ENCODE assay signal across 9 mouse cellular contexts in the genomic region with DNA sequence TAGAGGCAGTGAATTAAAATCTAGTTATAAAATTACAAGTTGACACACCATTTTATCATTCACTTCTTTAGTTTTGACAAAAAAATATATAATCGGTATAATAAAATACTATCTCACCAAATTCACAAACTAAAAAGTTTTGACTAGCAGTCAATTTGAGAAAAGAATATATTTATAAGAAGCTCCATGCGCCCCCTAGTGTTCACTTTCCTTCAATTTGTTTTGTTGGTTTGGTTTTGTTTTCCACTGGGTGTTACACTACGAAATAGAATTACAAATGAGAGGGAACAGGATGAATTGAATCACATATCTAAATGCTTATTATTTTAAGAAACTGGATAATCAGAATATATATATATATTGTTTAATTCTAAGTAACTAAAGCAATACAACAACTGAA.
DNase-seq lines count a peak whose midpoint lies in the region; ATAC-seq and TF ChIP-seq lines count a peak whose summit lies in the region.
"Had no signal": no experiment of that assay in that cellular context is flagged by ENCODE, and none has a peak within 500 bp of the region (broad histone marks: within the 10 kb centered on the region; RNA-seq: fewer than 3 reads in every experiment).

No protein-coding gene starts in this region.

- no peak for TF ChIP-seq EP300 in heart, adult 2 months (IDR thresholded peaks at IDR 0.05; ENCODE audit: insufficient read depth, low read depth, low read length)

- no peak overlapping the region for H3K27ac ChIP-seq in heart, adult 2 months
- H3K27ac ChIP-seq in heart, embryonic 11.5 days (ENCODE audit: low read depth, low read length) = no peak overlapping the region
- no peak overlapping the region for H3K27ac ChIP-seq in neural tube, embryonic 15.5 days (replicated peaks)
- H3K27ac ChIP-seq: neural tube, embryonic 12.5 days had no signal

- WGBS in heart, adult 2 months = 30% methylated on average over 3 of the region's 3 CpGs
- 23% methylated on average over 3 of the region's 3 CpGs for WGBS in heart, embryonic 11.5 days (ENCODE audit: insufficient replicate concordance)
- WGBS in neural tube, embryonic 15.5 days = 27% methylated on average over 3 of the region's 3 CpGs

- no peaks in the 10 kb centered on the region for H3K79me2 ChIP-seq in heart, adult 2 months (replicated peaks; ENCODE audit: control insufficient read depth, insufficient read depth, low read length)

- H3K4me3 ChIP-seq in heart, adult 2 months = no peak overlapping the region
- no peak overlapping the region for H3K4me3 ChIP-seq in heart, embryonic 11.5 days (ENCODE audit: low read depth, low read length)
- H3K4me3 ChIP-seq in neural tube, embryonic 15.5 days (replicated peaks) = no peak overlapping the region
- H3K4me3 ChIP-seq: neural tube, embryonic 12.5 days had no signal

- no peaks in the 10 kb centered on the region for H3K4me1 ChIP-seq in heart, adult 2 months (ENCODE audit: control insufficient read depth, insufficient read depth, low read length)
- no peaks in the 10 kb centered on the region for H3K4me1 ChIP-seq in heart, embryonic 11.5 days (ENCODE audit: control insufficient read depth, insufficient read depth, low read length)
- no peaks in the 10 kb centered on the region for H3K4me1 ChIP-seq in neural tube, embryonic 15.5 days
- H3K4me1 ChIP-seq: neural tube, embryonic 12.5 days had no signal

- H3K36me3 ChIP-seq in heart, adult 2 months (ENCODE audit: control insufficient read depth, insufficient read depth, low read length) = no peaks in the 10 kb centered on the region
- no peaks in the 10 kb centered on the region for H3K36me3 ChIP-seq in heart, embryonic 11.5 days (ENCODE audit: control insufficient read depth, insufficient read depth, low read length)
- no peaks in the 10 kb centered on the region for H3K36me3 ChIP-seq in neural tube, embryonic 15.5 days
- H3K36me3 ChIP-seq: neural tube, embryonic 12.5 days had no signal

- DNase-seq in heart, adult 2 months = no peak
- peak; percentile 16 for DNase-seq in neural tube, embryonic 10.5 days (ENCODE audit: extremely low spot score, low spot score)
- peak; percentile 3 to 26 for DNase-seq in adrenal gland, postnatal 36 days
- DNase-seq in kidney, postnatal 36 days = peak; percentile 30 to 57
- peak; percentile 9 for DNase-seq in right cerebral cortex, postnatal 14 days
- no peak for DNase-seq in spleen, postnatal 4 days (ENCODE audit: low spot score in 2 of 2)

- intact Hi-C loops in heart, adult 2 months (cut with DNase I) = loop anchor here (2.0 kb wide), 2 partner anchors 625 to 677 kb away; partner anchors contain the start of gene Hcn1

- no peak for ATAC-seq in heart, embryonic 11.5 days (replicated peaks; ENCODE audit: insufficient number of reproducible peaks, low FRiP score, low TSS enrichment)
- no peak for ATAC-seq in neural tube, embryonic 15.5 days (ENCODE audit: low FRiP score)

- no peak overlapping the region for H3K9ac ChIP-seq in heart, adult 2 months (ENCODE audit: low read depth, low read length)
- H3K9ac ChIP-seq in heart, embryonic 11.5 days (ENCODE audit: low read depth, low read length) = no peak overlapping the region
- no peak overlapping the region for H3K9ac ChIP-seq in neural tube, embryonic 15.5 days (replicated peaks)
- H3K9ac ChIP-seq: neural tube, embryonic 12.5 days had no signal

- TF ChIP-seq POLR2A in heart, adult 2 months (IDR thresholded peaks at IDR 0.05; ENCODE audit: insufficient read depth, low read depth, low read length) = no peak

- H3K9me3 ChIP-seq in heart, embryonic 11.5 days (replicated peaks; ENCODE audit: control insufficient read depth, low read length) = no peaks in the 10 kb centered on the region
- no peaks in the 10 kb centered on the region for H3K9me3 ChIP-seq in neural tube, embryonic 15.5 days (replicated peaks)
- H3K9me3 ChIP-seq: neural tube, embryonic 12.5 days had no signal

- no peaks in the 10 kb centered on the region for H3K27me3 ChIP-seq in heart, adult 2 months (ENCODE audit: control insufficient read depth, insufficient read depth, low read length)
- H3K27me3 ChIP-seq in heart, embryonic 11.5 days (ENCODE audit: control insufficient read depth, insufficient read depth, low read length) = no peaks in the 10 kb centered on the region
- H3K27me3 ChIP-seq in neural tube, embryonic 15.5 days (replicated peaks) = no peaks in the 10 kb centered on the region
- H3K27me3 ChIP-seq: neural tube, embryonic 12.5 days had no signal

- TF ChIP-seq CTCF in heart, adult 2 months (IDR thresholded peaks at IDR 0.05) = peak; percentile 78

- no peak overlapping the region for H3K4me2 ChIP-seq in heart, embryonic 11.5 days
- H3K4me2 ChIP-seq in neural tube, embryonic 15.5 days = no peak overlapping the region
- H3K4me2 ChIP-seq: neural tube, embryonic 12.5 days had no signal

Comparison
In these comparisons a context has a peak if more than half of its experiments do, and no peak if none do; other contexts are left out.
1. DNase-seq: peak in neural tube, embryonic 10.5 days (single experiment), adrenal gland, postnatal 36 days (2 of 2), kidney, postnatal 36 days (2 of 2) and right cerebral cortex, postnatal 14 days (single experiment); none in heart, adult 2 months (0 of 2) and spleen, postnatal 4 days (0 of 2).